Mouse (Mus musculus) spleen, postnatal 14 days (tissue): ENCODE data around the gene Hbp1.

Experiments
- DNase-seq, 2 experiments: peaks; one replicate each; pipeline ENCODE4 v3.0.0; 2021 to 2022; ENCODE audit warnings: low spot score in 2 of 2

Gene Hbp1

DNA sequence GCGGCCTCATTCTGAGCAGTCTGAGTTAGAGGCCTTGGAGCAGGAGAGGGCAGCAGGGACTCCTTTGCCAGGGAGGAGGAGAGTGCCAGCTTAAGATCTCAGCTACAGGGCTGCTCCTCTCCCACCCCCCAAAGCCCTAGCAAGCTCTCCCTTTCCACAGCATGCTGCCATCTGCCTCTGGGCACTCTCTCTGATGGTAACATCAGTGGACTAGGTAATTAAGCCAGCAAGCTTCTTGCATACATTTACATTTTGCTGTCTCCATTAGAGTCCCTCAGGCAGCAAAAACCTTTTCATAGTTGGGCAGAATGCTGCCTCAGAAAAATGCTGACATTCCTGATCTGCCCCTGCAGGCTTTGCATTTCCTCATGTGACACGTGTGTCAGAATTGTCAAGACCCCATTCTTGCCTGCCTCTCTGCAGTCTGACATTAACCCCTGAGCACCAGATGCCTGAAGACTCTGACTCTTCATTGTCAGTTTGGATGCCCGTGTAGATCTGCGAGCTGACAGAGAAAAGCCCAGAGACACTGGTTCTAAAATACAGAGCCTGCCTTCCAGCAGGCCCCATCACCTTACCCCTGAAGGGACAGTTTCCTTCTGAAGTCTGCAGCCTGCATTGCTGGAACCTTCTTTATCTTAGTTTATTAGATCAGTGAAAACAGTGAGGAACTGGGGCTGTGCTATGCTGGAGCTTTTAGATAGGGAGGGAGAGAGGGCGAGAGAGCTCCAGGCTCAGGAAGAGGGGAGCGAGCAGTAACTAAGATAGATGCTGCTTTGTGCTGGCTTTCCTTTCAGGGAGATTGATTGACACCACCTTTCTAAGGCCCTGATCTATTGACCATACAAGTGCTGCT, 44.4 kb downstream of the Hbp1 start:
- no peak for DNase-seq

DNA sequence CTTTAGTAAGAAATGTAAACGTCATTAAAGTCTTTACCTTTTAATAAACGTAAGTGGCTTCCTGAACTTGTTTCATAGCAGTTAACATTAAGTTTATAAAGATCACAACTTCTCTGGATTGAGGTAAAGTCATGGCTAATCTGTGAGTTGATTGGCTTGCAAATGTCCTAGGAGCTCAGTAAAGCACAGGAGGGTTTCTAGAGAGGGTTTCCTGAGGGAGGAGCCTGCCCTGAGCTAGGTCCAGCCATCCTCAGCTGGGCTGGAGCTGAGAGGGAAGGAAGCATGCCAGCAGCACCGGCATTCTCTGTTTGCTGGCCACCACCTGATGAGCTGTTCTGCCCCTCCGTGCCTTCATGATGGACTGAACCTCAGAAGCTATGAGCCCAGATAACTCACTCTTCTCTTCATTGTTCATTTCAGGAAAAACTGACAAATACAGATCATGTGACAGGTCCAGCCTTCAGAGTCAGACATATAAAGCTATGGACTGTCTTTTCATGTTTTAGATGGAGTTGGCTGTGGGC, 49.9 kb downstream of the Hbp1 start:
- DNase-seq: no peak

DNA sequence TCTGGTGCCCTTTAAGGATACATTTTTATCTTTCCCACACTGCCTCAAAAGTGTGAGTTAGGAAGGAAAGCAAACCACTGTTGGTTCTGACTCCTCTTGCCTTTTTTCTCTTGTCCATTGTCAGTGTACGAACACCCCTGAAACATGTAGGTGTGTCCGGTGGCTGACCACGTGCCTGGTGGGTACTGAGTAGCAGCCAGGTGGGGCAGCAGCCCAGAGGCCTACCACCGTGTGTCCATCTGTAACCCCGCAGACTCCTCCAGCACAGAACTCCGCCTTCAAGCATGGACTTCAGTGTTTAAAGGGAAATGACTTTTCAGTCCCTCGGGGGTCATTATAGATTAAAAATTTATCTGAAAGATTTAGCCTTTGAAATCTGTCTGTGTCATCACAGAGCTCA, 52.9 kb downstream of the Hbp1 start:
- no peak for DNase-seq

DNA sequence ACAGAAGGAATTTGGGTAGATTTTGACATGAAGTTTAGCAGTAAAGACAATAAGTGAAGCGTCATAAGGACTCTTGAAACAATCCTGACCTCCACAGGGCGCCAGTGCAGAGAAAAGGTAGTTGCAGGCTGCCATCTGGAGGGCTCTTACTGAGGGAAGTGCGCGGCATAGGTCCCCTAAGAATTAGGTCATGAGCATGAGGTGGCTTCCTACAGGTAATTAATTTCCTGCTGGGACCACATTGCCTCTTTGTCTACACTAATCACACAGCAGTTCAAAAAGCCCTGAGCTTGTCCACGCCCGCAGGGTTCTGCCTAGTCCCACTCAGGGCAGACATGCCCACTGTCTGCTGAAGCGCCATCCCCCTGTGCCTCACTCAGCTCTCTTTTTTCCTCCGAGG, 53.3 kb downstream of the Hbp1 start:
- DNase-seq: no peak

DNA sequence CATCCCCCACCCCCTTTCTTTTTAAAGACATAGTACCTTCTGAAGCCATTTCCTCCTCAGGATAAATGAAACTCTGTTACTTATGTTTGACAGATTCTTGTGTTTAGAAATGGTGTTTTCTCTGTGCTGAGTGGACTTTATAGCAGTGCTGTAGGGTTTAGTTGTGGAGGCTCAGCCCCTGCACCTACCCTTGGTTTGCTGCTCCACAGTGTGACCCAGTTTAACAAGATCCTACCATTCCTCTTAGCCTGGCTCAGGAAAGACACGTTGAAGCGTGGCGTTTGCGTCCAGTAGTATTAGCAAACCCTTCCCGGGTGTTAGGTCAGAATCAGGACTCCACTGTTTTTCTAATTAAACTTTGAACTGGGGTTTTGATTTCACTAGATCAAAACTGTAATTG, 54.0 kb downstream of the Hbp1 start:
- no peak for DNase-seq

DNA sequence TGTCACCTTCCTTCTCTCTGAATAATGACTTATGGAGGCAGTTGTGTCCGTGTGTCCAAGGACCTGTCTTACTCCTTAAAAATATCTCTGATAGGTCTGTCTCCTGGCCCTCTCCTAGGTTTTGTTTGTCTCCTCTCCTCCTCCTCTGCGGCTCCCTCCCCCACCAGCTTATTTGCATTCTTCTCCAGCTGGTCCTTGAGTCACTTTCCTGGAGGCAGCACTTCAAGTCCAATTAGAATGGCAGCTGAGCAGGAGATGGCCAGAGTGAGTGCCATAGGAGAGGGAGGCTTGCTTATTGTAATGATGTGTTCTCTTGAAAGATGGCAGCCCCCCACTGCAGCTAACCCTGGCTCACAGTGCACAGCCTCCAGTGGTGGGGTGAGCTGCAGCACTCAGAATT, 54.4 kb downstream of the Hbp1 start:
- DNase-seq: no peak

DNA sequence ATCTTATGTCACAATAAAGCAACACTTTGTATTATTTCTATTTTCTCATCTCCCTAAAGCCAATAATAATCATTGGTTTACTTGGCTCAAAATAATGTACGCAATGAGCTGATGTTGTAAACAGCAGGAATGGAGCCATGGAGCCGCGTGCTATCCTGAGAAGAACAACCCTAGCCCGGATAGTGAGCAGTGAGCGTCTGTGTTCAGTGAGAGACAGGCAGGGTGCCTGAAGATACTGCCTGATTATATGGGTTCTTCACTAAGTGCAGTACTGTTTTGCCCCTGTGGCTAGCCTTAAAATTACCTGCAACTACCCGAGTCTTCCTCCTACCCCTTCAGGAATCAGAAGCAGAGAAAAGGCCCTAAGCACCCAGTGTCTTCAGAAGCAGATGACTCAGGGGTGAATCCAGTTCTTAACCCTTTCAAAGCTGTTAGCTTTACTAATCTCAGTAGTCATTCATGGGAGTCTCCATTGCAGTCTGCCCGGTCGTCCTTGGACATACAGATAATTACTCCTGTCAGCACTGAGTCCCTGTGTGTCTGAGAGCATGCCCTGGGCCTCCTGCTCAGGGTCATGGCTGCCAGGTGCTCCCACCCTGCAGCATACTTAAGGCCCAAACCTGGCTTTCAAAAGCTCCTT, 55.1 kb downstream of the Hbp1 start:
- DNase-seq: no peak

DNA sequence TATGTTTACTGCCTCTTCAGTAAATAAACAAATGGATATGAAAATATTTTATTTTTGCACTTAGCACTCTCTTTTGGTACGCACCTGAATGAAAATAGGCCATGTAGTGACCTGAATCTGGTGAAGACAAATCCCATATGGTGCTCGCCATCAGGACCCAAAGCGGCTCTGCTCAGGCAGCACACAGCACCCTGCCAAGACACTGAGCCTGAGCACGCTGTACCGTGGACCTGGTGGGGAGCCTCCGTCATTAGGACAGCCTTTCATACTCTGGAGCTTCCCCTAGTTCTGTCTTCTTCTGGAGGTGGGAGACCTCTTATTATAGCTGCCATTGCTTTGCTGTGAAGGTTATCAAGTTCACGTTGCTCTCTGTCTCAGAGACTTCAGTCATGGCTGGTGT, 57.6 kb downstream of the Hbp1 start:
- no peak for DNase-seq

DNA sequence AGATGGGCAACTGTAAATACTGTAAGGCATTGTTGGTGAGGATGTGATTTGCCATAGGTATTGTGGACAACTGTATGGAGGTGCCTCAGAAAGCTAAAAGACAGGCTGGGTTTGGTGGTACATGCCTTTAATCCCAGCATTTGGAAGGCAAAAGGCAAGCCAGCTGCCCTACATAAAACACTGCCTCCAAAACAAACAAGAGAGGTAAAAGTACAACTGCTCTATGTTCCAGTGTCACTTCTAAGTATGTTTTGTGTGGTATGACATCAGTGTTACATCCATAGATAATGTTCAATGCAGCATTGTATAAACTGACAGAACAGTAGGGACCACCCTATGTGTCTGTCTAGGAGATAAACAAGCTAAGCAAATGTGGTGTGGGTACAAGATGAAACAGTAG, 58.3 kb downstream of the Hbp1 start:
- DNase-seq: no peak

DNA sequence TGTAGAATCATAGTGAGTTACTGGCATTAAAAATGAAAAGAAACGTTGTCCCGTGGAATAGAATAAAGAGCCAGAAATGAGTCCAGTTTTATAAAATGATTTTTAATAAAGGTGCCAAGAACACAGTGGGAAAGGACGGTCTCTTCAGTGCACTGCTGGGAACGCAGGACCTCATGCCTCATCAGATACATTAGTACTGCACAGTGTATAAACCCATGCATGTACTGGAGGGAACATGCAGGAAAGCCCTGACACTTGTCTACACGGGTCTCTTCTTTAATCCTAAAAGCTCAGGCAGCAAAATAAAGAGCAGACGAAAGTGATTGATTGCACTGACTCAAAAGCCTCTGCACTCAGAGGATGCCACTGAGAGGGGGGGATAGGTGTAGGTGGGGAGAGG, 59.6 kb downstream of the Hbp1 start:
- no peak for DNase-seq

DNA sequence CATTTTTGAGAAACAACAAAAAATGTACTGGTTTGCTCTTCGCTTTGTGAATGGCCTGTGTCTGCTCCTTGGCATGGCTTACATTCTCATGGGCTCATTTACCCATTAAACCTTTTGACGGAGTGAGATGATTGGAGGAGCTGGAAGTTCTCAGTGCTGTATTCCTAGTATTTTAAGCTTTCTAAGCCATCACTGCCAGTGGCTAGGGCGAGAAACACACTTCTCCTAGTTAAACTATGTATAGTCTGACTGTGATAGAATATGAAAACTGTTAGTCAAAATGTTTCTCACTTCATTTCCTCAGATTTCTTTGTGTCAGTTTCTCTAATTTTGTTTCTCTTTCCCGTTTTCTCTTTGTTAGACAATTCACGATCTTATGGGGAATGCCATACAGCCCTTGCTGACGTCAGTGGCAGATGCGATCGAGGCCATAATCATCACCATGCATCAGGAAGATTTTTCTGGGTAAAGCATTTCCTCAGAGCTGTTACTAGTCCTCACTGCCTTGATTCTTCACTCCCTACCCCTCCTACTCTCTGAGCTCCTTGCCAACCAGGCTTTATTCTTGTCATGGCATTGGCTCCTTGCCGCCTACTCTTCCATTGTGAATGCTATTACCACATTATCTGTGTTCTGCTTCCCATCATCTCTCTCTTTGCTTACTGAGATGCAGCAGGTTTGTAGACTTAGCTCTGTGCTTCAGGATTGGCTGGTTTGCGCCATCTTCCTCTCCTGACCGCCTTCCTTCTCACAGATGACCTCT, 64.3 kb downstream of the Hbp1 start:
- no peak for DNase-seq

DNA sequence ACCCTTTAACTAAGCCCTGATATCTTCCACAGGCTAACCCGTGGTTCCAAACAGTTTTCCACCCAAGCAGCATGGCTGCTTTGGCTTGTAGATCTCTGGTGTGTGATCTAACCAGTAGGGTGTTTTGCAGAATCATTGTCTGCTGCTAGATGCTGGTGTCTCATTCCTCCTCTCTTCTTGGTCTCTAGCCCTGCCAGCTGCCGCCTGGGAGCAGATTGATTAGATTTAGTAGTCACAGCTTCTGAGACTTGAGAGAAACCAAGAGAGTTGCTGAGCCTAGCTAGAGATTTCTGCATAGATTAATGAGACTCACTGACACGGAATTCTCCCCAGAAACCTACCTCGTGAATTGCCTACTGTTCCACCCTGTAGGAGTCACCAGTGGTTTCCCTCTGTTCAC, 65.3 kb downstream of the Hbp1 start:
- no peak for DNase-seq

DNA sequence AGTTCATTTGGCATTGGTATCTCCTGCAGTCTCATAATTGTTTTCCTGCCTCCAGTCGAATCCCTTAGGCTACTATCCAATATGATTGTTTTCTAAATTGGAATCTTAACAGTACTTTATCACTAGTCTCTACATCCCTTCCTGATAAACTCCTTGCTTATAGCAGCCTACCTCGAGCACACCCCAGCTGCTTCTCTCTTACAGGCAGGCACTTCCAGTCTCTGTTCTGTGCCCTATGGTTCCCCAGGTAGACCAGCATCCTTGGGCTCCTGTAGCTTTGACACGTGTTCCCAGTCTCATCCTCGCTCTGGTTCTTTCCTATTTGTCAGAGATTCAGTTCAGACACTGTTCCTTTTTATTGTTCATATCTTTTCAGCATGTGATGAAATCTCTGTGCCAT, 66.0 kb downstream of the Hbp1 start:
- DNase-seq: no peak

DNA sequence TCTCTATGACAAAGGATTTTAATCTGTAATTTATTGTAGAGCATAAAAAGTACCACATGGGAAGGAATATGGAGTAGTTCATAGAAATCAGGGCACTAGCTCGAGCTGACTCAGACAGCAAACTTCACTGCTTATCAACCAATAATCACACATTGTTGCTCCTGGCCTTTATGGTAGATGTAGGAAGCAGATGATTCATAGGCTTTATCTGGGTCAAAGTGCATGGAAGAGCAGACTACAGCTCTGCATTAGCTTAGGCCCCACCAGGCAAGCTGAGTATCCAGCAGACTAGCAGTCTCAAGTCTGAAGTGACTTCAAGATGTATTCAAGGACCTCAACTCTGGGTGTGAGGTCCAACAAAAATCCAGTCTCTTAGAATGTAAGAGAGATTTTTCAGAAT, 67.6 kb downstream of the Hbp1 start:
- DNase-seq: no peak

DNA sequence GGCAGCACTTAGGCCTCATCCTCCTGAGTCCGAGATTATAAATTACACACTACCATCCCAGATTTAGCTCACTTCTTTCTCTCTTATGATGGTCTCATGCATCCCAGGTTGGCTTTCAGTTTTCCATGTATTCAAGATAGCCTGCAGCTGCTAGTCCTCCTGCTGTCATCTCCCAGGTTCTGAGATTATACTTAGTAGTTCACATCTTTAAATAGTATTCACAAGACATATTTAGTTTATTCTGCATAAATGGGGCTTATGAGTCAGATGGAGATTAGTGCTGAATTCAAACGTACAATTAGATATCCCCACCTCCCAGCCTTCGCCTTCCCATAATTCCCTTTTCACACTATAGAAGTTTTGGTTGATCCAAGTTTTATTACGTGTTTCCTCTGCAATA, 73.6 kb downstream of the Hbp1 start:
- no peak for DNase-seq
